Mouse (Mus musculus) kidney, adult 18-20 months (tissue): ENCODE measurements around the gene Irs1.

Source experiments
- DNase-seq: peaks from one replicate; pipeline ENCODE4 v3.0.0; 2021

Gene Irs1

GRCm38 (mm10) chr1:82247221-82247951, 43.8 kb downstream of the Irs1 start:
- DNase-seq: peak; percentile 27

GRCm38 (mm10) chr1:82245002-82245401, 46.2 kb downstream of the Irs1 start:
- DNase-seq: no peak

GRCm38 (mm10) chr1:82243260-82243825, 47.9 kb downstream of the Irs1 start:
- no peak for DNase-seq

- no peak for DNase-seq
Observed at GRCm38 (mm10) chr1:82239409-82240201, 51.6 kb downstream of the Irs1 start.

- DNase-seq: no peak
Observed at GRCm38 (mm10) chr1:82238245-82238644, 53.0 kb downstream of the Irs1 start.

GRCm38 (mm10) chr1:82235455-82236104, 55.6 kb downstream of the Irs1 start:
- DNase-seq: no peak

- no peak for DNase-seq
Observed at GRCm38 (mm10) chr1:82234616-82235015, 56.6 kb downstream of the Irs1 start.

- DNase-seq: no peak
Observed at GRCm38 (mm10) chr1:82232812-82233211, 58.4 kb downstream of the Irs1 start, which contains the start of gene Gm9747. Gm9747 (plus strand) TSS chr1:82233112.

- no peak for DNase-seq
Observed at GRCm38 (mm10) chr1:82228841-82229240, 62.4 kb downstream of the Irs1 start.

GRCm38 (mm10) chr1:82223042-82223795, 68.0 kb downstream of the Irs1 start:
- no peak for DNase-seq

GRCm38 (mm10) chr1:82221462-82221861, 69.8 kb downstream of the Irs1 start:
- DNase-seq: no peak

- DNase-seq: no peak
Observed at GRCm38 (mm10) chr1:82220673-82221396, 70.4 kb downstream of the Irs1 start.

- no peak for DNase-seq
Observed at GRCm38 (mm10) chr1:82207511-82207910, 83.7 kb downstream of the Irs1 start.

GRCm38 (mm10) chr1:82200636-82201035, 90.6 kb downstream of the Irs1 start:
- DNase-seq: no peak

- no peak for DNase-seq
Observed at GRCm38 (mm10) chr1:82199918-82200317, 91.3 kb downstream of the Irs1 start.

GRCm38 (mm10) chr1:82191579-82191978, 99.6 kb downstream of the Irs1 start:
- no peak for DNase-seq

GRCm38 (mm10) chr1:82189516-82189915, 101.7 kb downstream of the Irs1 start:
- peak; percentile 31 for DNase-seq

GRCm38 (mm10) chr1:82188549-82189231, 102.5 kb downstream of the Irs1 start:
- no peak for DNase-seq

- no peak for DNase-seq
Observed at GRCm38 (mm10) chr1:82183913-82184442, 107.2 kb downstream of the Irs1 start.
